Mouse (Mus musculus) stomach, postnatal 0 days (tissue): ENCODE results near the gene Samd10.

Experiments
- CTCF ChIP-seq: IDR thresholded peaks from 2 replicates; pipeline ENCODE4 v1.5.1; 2016; ENCODE audit warnings: antibody characterized with exemption, low read depth, mild to moderate bottlenecking, moderate library complexity
- EP300 ChIP-seq: optimal IDR thresholded peaks from 2 replicates; pipeline ENCODE3; 2016; ENCODE audit warnings: antibody characterized with exemption

DNA sequence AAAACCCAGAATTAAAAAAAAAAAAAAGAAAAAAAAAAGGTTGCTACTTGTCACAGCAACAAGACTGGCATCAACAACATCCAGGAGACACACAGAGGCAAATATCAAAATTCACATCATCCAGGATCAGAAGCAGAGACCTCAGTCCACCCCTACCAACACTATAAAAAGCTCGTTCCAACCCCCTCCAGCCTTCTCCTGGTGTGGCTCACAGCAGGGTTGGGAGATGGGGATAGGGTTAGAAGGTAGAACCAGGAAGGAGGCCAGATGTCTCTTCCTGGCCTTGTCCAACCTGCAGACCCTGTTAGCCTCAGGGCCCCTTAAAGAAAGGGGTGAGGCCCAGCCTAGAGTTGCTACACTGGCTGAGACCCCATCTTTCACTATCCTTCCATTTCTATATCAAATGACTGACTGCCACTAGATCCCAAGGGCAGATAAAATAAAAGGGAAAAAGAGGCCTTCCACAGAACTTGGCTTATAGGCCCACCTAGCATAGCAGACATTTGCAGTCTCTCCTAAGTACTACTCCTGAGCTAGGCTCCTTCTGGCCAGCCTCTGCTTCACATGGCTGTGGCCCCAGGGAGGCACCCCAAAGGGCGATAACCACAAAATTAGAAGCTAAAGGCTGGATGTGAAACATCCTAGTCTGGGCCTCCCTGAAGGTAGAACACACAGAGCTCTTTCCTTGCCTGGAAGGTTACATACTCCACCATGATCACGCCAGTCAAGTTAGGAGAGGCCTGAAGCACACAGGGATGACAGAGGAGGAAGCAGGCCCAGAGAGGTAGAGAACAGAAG is 15.4 kb downstream of the Samd10 start:
- no peak for TF ChIP-seq CTCF
- TF ChIP-seq EP300 = no peak
